Mouse (Mus musculus): ENCODE results near the gene Spast. TPM values are rescaled to one million over a fixed set of nuclear protein-coding genes. Genes with fewer than 3 reads are reported as not detected.
"Not testable (repeated sequence)": the region's sequence is repeated elsewhere in the genome, so short reads cannot be mapped to it uniquely, and the experiment has no call there.

Gene Spast
- polyA plus RNA-seq, 1 experiment, result 9.6 TPM

DNA sequence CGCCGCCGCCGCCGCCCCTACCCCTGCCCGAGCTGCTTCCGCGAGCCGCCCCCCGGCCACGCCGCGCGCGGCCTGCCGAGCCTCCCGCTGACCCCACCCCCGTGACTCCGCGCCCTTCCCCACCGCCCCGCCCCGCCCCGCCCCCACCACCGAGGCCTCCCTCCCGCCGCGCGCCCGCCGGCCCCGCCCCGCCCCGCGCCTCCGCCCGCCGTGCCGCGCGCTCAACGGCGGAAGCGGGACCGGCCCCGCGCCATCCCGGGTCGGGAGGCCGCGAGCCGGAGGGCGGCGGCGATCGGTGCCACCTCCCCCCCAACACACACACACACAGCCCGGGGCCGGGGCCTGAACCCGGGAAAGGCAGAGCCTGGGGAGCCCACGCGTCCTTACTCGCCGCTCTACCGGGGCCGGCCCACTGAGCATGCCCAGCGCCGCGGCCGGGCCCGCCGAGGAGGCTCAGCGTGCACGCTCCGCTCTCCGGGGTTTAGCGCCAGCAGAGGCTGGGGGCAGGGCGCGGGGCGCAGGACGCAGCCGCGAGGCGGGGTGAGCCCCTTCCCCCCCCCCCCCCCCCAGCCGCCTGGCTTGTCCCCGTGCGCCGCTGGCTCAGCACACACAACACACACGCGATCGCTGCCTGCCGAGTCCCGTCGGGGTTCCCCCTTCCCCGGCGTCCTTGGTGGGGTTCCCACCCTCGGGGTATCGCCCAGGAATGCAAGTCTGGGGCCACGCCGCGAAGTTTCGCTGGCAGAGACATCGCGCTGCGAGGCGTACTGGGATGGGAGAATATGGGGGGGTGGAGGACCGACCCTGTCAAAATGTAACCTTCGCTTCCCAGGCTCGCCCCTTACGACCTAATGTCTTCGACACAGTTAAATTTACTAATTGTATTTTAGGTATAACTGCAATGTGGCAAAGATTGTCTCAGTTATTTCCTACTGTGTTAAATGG, 43.5 kb upstream of the Spast start, which contains the start of gene Memo1:
Gene Memo1 (minus strand): TSS at position 496 of the 945 bp plus-strand sequence.
- TF ChIP-seq POLR2A (IDR thresholded peaks at IDR 0.05; ENCODE audit: borderline replicate concordance, control insufficient read depth, low read depth, low read length), result peak; percentile 59; the same call in 1 of the 2 replicates
- no peak for TF ChIP-seq CTCF (IDR thresholded peaks at IDR 0.05; ENCODE audit: control insufficient read depth, insufficient read depth, low read length)
- H3K27ac ChIP-seq (ENCODE audit: control insufficient read depth, insufficient read depth, low read depth, low read length, poor library complexity), result peak within 1 kb of the TSS; percentile 98

DNA sequence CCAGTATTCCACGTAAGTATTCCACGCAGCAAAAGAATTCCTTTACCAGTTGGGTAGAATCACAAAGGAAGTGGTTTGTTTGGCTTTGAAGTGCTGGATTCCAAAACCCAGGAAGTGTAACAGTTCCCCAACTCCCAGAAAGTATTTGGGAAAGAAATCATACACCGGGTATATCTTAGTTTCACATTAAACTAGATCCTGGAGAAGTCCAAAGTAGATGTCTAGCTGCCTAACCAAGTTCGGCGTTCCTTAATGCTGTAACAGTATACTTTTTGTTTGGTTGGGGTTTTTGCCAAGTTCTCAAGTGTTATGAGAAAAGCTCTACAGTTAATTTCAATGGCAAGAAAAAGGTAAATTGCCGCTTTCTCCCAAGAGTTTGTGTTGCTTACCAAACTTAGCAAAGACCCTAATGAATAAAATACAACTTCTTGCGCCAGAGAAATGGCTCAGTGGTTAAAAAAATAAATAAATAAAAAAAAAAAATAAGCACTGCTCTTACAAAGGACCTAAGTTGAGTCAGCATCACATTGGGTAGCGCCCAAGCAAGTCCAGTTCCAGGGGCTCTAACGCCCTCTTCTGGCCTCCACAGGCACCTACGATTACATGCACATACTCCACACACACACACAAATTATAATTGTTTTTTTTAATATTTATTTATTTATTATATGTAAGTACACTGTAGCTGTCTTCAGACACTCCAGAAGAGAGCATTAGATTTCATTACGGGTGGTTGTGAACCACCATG, 42.5 kb upstream of the Spast start:
- Histone ChIP-seq H3K27ac (ENCODE audit: control insufficient read depth, insufficient read depth, low read depth, low read length, poor library complexity) (no peak overlapping the region), H3K4me3 (replicated peaks; ENCODE audit: control insufficient read depth, low read depth, low read length) (peak overlapping the region; percentile 78), H3K4me1 (ENCODE audit: control insufficient read depth, insufficient read depth, low read length) (no peaks in the 10 kb centered on the region; the same call in 1 of the 2 replicates)
- WGBS, result 45% methylated on average over 11 of the region's 11 CpGs
- TF ChIP-seq CTCF (IDR thresholded peaks at IDR 0.05; ENCODE audit: control insufficient read depth, insufficient read depth, low read length) (peak; percentile 51), POLR2A (IDR thresholded peaks at IDR 0.05; ENCODE audit: borderline replicate concordance, control insufficient read depth, low read depth, low read length) (no peak)

More for the DNA sequence above, 43.5 kb upstream of the Spast start, which contains the start of gene Memo1:
- 2% methylated on average over 70 of the region's 110 CpGs for WGBS
- Histone ChIP-seq H3K4me1 (ENCODE audit: control insufficient read depth, insufficient read depth, low read length) (peaks cover 2% of the 10 kb centered on the region), H3K4me3 (replicated peaks; ENCODE audit: control insufficient read depth, low read depth, low read length) (peak within 1 kb of the TSS; percentile 86)

DNA sequence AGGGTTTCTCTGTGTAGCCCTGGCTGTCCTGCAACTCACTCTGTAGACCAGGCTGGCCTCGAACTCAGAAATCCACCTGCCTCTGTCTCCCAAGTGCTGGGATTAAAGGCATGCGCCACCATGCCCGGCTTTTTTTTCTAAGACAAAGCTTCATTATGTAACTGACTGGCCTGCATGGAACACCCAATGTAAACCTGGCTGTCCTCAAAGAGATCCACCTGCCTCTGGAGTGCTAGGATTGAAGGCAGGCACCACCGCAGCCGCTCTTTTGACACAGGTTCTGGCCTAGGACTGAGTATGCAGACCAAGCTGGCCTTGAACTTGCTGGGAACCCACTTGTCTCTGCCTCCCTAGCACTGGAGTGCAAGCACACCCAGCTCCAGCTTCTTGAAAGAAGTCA, 41.8 kb upstream of the Spast start:
- not testable (repeated sequence) for H3K4me1 ChIP-seq (ENCODE audit: control insufficient read depth, insufficient read depth, low read length); H3K27ac ChIP-seq (ENCODE audit: control insufficient read depth, insufficient read depth, low read depth, low read length, poor library complexity); H3K4me3 ChIP-seq (replicated peaks; ENCODE audit: control insufficient read depth, low read depth, low read length)
- WGBS, result 88% methylated on average over 5 of the region's 5 CpGs

DNA sequence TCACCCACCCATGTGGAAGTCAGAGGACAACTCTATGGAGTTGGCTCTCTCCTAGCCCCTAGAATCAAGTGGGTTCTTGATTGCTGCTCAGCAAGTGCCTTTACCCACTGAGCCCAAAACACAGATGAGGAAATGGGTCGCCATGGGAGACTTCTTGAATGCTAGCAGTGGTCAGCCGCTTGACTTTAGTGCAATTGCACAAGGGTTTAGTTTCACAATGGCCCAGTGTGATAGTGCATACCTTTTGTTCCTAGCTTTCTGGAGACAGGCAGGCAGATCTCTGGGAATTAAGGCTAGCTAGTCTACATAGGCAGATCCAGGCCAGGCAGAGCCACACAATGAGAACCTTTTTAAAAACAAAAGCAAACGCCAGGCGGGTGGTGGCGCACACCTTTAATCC, 38.7 kb upstream of the Spast start:
- 72% methylated on average over 5 of the region's 5 CpGs for WGBS
- TF ChIP-seq CTCF (IDR thresholded peaks at IDR 0.05; ENCODE audit: control insufficient read depth, insufficient read depth, low read length) (no peak), POLR2A (IDR thresholded peaks at IDR 0.05; ENCODE audit: borderline replicate concordance, control insufficient read depth, low read depth, low read length) (no peak)
- H3K4me1 ChIP-seq (ENCODE audit: control insufficient read depth, insufficient read depth, low read length), result no peaks in the 10 kb centered on the region

DNA sequence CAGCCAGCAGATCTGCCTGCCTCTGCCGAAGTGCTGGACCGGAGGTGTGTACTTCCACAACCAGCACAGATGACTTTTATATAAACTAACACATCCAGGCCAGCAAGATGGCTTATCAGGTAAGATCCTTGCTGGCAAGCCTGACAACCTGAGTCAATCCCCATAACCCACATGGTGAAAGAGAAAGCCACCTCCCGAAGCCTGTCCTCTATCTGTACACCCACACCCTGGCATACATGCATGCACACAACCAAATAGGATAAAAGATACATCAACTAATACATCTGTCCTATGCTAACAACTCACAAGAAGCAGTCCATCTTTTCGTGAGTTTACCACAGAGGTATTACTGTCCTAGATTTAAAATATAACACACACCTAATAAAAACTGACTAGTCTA, 34.7 kb upstream of the Spast start:
- no peaks in the 10 kb centered on the region for H3K4me1 ChIP-seq (ENCODE audit: control insufficient read depth, insufficient read depth, low read length)
- no peak for TF ChIP-seq CTCF (IDR thresholded peaks at IDR 0.05; ENCODE audit: control insufficient read depth, insufficient read depth, low read length)
- no peak for TF ChIP-seq POLR2A (IDR thresholded peaks at IDR 0.05; ENCODE audit: borderline replicate concordance, control insufficient read depth, low read depth, low read length)
- WGBS, result 64% methylated on average over 4 of the region's 4 CpGs
- peak overlapping the region; percentile 78 for H3K27ac ChIP-seq (ENCODE audit: control insufficient read depth, insufficient read depth, low read depth, low read length, poor library complexity)
- no peak overlapping the region for H3K4me3 ChIP-seq (replicated peaks; ENCODE audit: control insufficient read depth, low read depth, low read length)

More for the DNA sequence above, 38.7 kb upstream of the Spast start:
- Histone ChIP-seq H3K27ac (ENCODE audit: control insufficient read depth, insufficient read depth, low read depth, low read length, poor library complexity) (no peak overlapping the region), H3K4me3 (replicated peaks; ENCODE audit: control insufficient read depth, low read depth, low read length) (no peak overlapping the region)

DNA sequence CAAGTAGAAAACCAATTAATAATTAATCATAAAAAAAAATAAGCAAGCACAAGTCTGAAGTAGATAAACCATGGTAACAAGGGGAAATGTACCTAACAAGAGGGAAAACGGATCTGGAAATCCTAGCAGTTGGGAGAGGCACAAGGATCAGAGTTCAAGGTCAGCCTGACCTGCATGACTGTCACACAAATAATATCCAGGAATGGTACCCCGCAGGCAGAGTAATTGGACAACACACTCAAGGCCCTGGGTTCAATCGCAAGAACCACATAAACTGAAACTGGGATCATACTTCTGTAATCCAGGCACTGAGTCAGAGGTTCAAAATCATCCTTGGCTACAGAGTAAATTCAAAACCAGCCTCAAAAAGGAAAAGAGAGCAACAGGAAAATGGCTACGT, 33.2 kb upstream of the Spast start:
- no peaks in the 10 kb centered on the region for H3K4me1 ChIP-seq (ENCODE audit: control insufficient read depth, insufficient read depth, low read length)
- no peak for TF ChIP-seq POLR2A (IDR thresholded peaks at IDR 0.05; ENCODE audit: borderline replicate concordance, control insufficient read depth, low read depth, low read length)
- TF ChIP-seq CTCF (IDR thresholded peaks at IDR 0.05; ENCODE audit: control insufficient read depth, insufficient read depth, low read length), result no peak
- WGBS, result 86% methylated on average over 4 of the region's 4 CpGs
- H3K27ac ChIP-seq (ENCODE audit: control insufficient read depth, insufficient read depth, low read depth, low read length, poor library complexity), result no peak overlapping the region
- H3K4me3 ChIP-seq (replicated peaks; ENCODE audit: control insufficient read depth, low read depth, low read length), result no peak overlapping the region

DNA sequence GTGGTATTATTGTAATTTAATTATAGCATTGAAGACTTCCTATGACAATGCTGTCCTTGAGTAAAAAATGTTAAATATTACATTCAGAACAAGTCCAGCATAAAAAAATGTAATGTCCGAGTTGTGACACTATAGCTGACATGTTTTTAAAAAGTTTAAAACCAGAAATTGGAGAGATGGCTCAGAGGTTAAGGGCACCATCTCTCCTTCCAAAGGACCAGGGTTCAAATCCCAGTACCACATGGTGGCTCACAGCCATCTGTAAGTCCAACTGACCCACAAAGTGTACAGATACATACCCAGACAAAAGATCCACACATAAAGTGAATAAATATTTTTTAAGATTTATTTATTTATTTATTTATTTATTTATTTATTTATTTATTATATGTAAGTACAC, 32.8 kb upstream of the Spast start:
- 87% methylated on average over 1 of the region's 1 CpGs for WGBS
- TF ChIP-seq POLR2A (IDR thresholded peaks at IDR 0.05; ENCODE audit: borderline replicate concordance, control insufficient read depth, low read depth, low read length), result no peak
- no peak for TF ChIP-seq CTCF (IDR thresholded peaks at IDR 0.05; ENCODE audit: control insufficient read depth, insufficient read depth, low read length)
- H3K4me3 ChIP-seq (replicated peaks; ENCODE audit: control insufficient read depth, low read depth, low read length), result no peak overlapping the region
- no peaks in the 10 kb centered on the region for H3K4me1 ChIP-seq (ENCODE audit: control insufficient read depth, insufficient read depth, low read length)
- H3K27ac ChIP-seq (ENCODE audit: control insufficient read depth, insufficient read depth, low read depth, low read length, poor library complexity), result no peak overlapping the region
